Mouse (Mus musculus) testis, postnatal 10 days (tissue): ENCODE measurements around the gene Nt5c3b.

Source experiments
- DNase-seq: peaks from one replicate; pipeline ENCODE4 v3.0.0; 2021; ENCODE audit warnings: low spot score

Gene Nt5c3b

DNA sequence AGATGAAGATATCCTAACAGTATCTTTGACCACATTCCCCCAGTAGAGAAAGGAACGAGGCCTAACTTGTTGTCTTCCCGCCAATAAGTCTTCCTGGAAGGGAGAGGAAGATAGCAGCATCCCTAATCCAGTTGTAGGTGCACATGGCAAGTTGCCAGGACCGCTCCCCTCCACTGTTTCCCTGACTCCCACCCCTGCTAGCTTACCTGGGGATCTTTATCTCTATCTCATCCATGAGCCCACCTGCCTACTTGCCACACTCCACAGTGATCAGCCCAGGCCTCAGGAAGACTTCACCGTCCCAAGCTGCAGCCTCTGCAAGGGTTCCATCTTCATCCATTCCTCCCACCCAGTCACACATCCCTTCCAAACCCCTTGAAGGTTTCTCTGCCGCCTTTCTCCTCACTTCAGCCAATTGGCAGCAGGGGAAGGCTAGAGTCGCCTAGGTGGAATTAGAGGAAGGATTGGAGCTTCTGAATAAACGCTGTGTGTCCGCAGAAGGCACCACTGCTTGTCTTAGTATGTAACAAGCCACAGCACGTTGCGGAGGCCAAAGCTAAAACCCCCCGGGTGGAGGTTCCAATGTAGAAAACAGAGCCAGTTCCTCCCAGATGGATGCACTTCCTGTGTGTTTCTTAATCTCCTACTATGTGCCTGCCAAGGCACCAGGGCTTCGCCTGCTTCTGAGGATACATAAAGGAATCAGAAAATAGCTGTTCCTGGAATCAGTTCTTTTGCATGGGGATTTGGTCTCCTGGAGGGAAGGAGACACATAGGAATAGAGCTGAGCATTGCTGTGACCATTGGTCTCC, 41.7 kb downstream of the Nt5c3b start:
- no peak for DNase-seq

DNA sequence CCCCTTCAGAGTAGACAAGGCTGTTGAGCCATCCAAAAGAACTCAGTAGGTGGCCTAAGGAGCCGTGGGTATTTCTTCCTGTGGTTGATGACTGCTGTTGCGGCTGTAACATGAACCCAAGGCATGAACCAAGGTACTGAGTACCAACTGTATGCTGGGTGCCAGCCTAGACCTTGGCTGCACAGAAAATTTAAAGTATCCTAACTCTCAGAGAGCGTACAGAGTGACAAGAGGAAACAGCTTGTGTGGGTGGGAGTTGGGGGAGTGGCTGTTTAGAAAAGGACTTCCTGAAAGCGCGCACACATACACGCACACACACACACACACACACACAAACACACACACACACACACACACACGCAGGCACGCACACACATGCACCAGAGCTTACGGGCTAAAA, 42.3 kb downstream of the Nt5c3b start:
- DNase-seq: no peak

DNA sequence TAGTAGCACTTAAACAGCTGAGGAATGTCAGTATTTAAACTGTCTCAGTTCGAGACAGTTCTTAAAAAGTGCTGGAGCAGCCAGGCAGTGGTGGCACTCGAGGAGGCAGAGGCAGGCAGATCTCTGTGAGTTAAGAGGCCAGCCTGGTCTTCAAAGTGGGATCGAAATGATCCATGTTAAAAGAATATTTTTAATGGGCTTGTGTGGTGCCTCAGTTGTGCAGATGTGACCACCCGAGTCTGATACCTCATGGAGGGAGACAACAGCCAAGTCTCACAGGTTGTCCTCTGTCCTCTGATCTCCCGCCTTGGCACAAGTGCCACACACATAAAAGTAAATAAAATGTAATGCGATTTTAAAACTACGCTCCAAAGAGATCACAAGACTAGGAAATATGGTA, 43.1 kb downstream of the Nt5c3b start:
- no peak for DNase-seq

DNA sequence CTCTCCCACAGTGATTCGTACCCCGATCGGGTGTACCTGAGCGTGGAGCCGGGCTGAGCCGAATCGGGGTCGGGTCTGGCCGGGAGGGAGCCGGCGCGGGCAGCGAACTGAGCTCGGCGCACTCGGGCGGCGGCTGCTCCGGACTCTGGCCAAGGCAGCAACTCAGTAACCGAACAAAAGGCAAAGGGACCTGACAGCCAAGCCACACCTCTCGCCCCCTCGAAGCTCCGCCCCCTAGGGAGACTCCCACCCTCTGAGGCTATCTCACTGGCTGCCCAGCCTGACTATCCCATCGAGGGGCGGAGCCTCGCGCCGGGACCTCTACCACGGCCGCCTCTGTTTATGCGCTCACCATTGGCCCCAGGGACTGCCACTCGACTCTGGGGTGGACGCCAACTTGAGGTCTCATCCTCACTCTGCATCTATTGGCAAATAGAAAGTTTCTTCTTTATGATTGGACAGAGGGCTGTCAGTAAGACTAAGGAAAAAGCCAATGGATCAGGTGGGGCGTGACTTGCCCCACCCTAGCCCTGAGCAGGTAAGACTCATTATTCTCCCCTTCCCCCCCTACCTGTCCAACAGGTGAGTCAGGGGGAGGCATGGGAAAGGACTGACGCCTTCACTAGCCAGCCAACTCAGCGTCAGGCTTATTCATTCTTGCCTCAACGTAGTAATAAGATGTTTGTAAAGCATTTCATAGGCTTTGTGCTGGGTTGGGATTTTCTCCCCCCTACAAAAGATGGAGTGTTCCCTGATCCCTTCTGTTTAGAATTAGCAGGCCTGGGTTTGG, 43.8 kb downstream of the Nt5c3b start, which contains the start of gene Jup:
Jup (minus strand) TSS at position 164 of the 790 bp plus-strand sequence.
- DNase-seq: peak; percentile 99

DNA sequence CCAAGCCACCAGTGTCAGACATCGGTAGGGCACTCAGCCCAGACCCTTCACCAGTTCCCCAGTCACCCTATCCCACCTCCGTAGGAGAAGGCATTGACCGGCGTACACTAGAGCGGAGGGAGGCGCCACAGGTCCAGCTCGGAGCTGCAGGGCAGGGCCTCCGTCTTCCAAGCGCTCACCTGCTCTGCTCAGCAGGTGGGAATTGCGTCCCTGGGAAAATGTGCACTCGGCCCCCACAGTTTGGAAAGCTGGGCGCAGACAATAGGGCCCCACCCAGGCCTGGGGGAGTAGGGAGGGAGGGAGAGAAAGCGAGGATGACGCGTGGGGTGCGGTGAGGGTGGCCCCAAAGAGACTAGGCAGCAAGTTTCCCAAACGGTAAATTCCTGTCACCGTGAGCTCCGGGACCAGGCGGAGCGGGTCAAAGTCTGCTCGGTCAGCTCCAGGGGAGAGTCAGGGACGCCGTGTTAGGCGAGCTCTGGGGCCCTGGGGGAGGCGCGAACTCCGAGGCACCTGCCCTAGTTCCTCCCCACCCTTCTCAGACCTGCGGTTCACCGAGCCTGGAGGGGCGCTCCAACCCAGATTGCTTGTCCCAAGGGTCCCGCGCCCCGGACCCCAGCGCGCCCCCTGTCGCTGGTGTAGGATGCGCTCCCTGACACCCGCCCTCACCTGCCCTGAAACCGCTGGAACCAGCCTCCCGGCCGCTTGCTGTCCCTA, 44.6 kb downstream of the Nt5c3b start:
- no peak for DNase-seq

DNA sequence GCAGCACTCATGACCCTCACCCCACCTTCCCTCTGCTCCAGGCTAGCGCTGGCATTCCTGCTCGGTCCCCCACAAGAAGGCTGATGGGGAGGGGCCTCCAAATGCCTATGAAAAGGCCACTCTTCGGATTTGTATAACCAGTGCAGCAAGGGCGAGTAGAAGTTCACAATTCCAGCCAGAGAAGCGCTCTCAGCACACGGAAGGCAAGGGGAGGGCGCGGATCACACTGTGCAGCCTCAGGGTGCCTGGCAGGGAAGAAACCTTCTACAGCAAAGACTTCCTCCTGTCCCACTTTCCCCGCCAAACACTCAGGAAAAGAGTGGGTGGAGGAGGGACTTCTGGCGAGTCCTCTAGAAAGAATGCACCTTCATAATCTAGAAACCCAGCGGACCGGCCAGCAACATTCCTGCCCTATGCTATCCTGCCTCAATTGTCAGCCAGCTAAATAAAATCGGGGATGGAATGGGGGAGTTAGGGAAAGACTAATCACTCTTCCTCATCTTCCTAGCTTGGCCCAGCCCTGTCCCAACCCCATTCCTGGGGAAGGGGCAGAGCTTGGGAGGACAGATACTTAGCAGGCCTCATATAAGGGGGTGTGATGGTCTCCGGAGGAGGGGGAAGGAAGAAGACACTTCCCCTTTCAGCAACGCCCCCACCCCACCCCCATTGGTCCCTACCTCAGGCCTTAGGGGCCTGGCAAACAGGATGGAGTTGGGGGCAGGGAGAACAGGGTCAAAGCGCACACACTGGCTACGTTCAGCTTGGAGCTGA, 45.6 kb downstream of the Nt5c3b start:
- DNase-seq: no peak

DNA sequence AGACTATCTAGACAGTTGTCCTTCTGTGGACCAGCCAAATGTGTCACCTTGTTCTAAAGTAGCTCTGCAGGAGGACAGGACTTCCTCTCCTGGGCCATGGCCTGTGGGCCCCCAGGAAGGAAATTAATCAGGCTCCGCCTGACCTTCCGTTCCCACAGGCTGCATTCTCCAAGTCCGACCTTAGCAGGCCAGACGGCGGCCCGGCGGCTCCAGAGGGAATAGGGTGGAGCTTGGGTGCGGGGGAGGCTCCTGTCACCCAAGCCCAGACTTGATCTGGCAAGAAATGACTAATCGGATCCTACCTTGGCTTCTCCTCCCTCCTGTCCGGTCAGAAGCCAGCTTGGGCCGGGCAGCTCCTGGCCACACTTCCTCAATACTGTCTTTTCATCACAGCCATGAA, 46.4 kb downstream of the Nt5c3b start:
- peak; percentile 65 for DNase-seq

DNA sequence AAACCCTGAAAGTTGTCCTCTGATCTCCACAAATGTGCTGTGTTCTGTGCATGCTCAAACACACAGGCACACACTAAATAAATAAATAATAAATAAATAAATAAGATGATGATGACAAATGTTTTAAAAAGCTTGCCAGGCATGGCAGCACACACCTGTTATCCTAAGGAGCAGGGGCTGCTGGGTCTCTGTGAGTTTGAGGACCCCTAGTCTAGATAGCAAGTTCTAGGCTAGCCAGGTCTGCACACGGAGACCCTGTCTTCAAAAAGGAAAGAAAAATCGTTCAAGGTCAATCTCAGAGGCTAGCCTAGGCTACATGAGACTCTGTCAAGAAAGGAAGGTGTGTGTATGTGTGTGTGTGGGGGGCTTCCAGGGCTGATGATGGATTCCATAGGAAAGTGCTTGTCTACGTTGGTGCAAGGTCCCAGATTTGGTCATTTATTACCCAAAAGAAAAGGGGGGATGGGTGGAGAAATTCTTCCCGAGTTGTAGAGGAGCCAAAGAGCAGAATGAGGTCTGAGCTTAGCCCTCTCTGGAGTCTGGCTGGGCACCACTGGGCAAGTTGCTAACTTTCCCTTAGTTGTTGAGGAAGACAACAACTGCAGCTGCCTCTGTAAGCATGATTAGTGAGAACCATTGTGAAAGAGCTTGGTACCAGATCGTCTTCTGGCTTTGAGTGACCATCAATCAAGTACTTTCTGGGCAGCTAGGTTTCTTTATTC, 47.1 kb downstream of the Nt5c3b start:
- no peak for DNase-seq

DNA sequence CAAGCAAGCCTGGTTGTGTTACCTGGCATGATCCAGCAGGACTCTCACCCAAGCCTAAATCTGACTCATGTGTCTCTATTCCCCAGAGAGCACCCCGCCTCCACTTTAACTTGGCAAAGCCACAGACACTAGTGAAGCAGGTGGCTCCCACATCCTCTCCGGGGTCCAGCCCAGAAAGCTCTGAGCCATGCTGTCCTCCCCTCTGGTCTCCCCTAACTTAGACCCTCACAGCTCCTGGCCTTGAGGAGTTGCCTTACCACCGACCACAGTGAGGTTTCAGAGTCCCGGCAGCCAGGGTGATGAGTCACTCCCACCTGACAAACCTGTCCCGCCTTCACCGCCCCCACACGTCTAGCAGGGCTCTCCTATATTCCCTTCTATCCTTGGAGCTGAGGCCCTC, 47.9 kb downstream of the Nt5c3b start:
- no peak for DNase-seq

DNA sequence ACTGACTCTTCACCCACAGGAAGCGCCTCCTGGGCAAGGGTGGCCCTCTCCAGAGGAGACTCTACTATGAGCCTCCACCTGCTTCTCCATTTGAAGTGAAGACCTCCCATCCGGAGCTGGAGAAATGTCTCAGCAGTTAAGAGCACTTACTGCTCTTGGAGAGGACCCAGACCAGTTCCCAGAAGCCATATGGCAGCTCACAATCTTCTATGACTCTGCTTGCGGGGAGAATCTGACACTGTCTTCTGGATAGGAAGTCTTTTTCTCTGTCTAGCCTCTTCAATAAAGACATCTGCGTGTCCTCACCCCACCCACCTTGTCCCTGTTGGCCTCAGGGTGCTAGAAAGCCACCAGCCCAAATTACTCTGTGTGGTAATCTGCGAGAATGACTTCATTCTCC, 48.6 kb downstream of the Nt5c3b start:
- no peak for DNase-seq

DNA sequence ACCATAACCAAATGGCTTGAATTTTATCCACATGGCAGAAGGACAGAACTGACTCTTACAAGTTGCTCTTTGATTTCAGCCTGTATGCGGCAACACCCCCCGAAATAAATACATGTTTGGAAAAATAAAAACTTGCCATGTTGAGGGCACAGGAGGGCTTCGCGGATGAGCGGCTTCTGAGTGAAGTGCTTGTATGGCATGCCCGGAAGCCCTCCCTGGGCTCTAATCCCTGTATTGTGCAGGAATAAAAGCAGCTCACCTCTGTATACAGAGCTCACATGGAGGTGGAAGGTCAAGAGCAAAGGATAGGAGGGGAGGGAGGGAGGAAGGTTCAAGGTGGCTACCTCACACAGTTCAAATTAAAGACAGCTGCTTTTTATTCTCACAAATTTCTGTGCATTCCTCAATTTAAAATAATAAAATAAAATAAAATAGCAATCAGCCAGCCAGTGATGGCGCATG, 49.7 kb downstream of the Nt5c3b start:
- no peak for DNase-seq

DNA sequence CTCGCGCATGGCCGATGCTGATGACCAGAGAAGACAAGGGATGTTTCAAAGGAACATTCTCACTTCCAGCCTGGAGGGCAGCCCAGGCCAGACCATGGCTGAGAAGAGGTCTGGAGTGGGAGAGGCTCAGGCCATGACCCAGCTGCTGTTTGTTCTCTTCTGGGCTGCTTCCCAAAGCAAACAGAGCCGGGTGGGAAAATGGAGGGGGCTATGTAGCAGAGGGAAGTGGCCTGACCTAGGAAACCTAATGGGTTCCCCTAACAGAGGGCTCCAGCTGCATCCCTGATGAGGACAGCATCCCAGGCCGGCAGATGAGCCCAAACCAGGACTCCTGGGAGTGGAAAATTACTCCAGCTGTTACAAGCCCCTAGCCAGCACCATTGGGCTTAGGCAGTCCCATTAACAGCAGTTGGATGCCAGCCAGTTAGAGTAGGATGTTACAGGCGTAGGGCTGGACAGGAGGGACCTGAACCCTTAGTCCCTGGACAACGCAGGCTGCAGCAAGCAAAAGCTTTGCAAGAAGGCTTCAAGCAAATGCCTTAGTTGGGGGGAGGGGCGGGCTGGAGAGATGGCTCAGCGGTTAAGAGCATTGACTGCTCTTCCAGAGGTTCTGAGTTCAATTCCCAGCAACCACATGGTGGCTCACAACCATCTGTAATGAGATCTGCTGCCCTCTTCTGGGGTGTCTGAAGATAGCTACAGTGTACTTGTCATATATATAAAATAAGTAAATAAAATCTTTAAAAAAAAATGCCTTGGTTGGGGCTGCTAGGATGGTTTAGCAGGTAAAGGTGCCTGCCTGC, 50.3 kb downstream of the Nt5c3b start:
- DNase-seq: peak; percentile 72

DNA sequence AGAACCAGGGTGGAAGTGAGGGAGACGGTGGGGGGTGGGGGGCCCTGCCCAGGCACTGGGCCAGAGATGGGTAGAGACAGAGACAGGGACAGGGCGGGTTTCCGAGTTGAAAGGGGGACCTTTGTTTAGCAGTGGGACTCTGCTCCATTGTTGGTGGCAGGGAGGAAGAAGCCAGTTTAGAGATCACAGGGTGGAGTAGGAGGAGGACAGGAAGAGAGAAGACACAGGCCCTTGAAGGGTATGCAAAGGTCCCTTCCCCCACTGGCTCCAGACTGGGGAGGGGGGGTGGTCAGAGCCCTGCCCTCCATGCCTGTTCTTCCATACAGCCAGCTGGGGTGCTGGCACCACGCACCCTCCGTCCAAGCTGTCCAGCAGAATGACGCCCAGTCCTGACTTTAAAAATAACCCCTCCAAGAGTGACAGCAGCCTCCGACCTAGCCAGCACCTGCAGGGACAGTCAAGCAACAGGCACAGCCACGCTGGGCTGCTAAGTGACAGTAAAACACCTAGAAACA, 51.6 kb downstream of the Nt5c3b start:
- DNase-seq: no peak

DNA sequence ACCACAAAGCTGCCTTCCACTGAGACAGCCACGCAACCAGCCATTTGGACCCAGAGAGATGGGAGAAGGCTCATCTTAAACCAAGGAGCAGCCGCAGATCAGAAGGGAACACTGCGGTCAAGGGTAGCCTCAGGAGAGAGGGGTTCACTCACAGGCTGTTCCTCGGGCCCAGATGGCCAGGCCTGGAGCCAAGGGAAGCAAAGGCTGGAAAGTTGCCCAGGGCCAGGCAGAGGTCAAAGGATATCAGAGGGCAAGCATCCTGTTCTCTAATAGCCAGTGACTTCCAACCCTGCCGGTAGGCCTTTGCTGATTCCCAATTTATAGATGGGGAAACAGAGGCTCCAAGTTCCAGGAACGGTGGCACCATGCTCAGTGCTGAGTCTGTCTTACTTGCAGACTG, 53.0 kb downstream of the Nt5c3b start:
- DNase-seq: peak; percentile 70

DNA sequence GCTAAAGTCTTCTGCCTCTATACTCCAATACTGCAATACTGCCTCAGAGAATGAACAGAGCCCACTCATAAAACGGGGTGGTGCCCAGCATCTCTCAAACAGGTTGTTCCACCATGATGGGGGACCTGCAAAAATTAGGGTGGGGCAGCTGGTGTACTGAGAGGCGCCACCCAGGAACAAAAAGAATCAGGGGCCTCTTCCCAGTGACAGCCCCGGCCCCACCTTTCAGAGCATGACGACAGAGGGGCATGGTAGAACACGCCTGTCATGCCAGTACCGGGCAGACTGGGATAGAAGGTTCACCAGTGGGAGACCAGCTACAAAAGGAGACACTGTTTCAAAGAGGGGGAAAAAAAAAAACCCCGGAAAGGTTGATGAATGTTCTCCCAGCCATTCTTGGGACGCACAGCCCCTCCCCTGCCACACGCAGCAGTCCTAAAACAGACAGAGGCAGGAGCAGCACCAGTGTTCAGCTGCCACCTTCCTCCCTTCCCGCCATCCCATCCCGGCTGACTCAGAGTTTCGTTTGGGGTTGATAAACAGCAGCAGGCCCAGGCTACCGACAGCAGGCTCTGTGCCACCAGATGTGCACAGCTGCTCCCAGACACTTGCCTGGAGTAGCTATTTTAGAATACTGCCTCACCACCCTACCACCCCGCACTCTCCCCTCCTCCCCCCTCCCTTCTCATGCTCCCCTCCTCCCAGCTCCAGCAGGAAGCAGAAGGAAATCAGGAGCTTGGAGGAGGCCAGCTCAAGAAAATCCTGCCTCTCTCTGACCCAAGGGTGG, 53.8 kb downstream of the Nt5c3b start:
- DNase-seq: no peak

DNA sequence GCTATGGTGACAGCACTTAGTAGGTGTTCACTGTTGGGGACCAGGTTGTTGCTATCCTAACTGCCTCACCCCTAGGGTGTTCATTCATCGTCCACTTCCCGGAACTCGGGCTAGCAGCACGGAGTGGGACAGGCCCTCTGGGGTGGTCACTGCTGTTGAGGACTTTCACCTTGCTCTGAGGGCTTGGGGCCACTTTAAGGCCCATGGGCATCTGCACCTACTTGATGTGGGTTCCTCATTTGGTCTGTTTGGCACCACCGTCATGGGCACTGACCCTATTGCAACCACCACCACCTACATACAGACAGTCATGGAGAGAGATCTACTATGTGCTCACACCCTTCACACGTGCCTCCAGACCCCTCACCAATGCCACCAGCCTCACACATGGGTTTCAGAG, 54.5 kb downstream of the Nt5c3b start:
- no peak for DNase-seq

DNA sequence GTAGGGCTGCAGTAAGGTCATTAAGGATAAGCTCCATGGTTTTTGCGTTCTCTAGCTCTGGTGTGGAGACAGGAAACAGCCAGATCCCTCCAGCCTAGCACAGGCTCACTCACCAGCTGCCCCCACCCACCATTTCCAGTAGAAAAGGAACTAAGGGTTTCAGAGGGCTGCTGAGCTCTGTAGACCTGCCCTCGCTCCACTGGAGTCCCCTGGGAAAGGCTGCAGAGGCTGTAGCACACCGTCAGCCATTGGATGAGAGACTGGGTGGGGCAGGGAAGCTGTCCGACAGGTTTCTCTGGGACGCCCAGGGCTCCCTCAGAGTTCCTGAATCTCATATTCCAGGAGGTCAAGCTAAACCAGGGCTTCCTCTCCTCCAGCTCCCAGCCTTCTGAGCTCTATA, 55.0 kb downstream of the Nt5c3b start:
- no peak for DNase-seq

DNA sequence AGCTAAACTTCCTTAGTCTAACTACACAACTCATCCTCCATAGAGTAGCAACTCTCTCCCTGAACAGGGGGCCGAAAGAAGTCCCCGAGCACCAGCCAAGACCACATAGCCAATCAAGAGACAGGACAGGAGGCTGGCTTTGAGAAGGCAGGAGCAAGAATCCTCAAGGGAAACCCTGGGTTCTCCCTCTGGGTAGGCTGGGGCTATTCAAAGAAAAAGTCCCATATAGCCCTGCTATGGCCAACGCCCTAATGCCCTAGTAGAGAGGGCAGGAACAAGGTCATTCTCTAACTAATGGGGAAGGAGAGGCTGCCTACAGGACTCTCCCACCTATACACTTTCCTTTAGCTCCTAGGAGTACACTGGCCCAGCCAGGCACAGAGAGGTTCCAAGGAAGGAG, 56.6 kb downstream of the Nt5c3b start:
- no peak for DNase-seq

DNA sequence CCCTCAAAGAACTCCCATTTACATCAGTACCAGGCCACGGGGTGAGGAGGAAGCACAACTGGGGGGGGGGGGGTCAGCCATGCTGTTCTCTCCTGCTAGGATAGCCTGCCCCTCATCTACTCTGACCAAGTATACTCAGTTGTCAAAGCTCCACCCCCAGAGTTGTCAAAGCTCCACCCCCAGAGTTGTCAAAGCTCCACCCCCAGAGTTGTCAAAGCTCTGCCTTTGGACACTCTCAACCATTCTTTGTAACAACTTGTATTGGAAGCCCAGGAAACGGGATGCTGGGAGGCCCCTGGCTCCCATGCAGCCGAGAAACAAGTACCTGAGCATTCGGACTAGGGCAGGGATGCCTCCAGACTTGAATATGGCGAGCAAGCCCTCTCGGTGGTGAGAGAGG, 58.9 kb downstream of the Nt5c3b start:
- no peak for DNase-seq
